Mouse (Mus musculus) skeletal muscle tissue, postnatal 0 days (tissue): ENCODE results near the gene Gm9745. TPM values are rescaled to one million over a fixed set of nuclear protein-coding genes. Genes with fewer than 3 reads are reported as not detected.

Source experiments
- microRNA-seq, 2 experiments: library from miRNA; unstranded; fragments of <30 nt; microRNA quantifications; one replicate each; pipeline ENCODE4; 2016
- polyA plus RNA-seq: library from polyadenylated mRNA; unstranded; fragments of >200 nt; fragmentation: Nextera tagmentation; extraction: Ambion mirVana; gene quantifications from 2 replicates; pipeline ENCODE4 v1.2.1, GENCODE M21; 2015

The Gm9745 gene
- not detected in 2 replicates for polyA plus RNA-seq

DNA sequence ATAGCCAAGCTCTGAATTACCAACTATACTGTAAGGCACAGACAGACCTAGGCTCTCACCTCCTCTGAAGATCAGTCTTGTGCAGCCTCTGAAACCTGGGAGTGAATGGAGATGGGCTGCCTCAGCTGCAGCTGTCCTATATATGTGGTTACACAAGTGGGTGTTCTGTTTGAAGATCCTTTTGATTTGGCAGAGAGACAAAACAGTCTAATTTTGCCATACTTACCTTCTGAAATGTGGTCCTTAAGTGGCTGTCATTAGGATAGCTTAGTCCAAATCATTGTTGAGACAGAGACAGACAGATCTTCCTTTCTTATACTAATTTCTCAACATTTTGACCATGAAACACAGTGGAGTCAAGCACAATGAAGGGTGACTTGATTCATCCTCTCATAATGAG is at the start of gene Gm9745:
Gm9745 (minus strand) TSS at position 101 of the 400 bp plus-strand sequence.

GRCm38 (mm10) chr13:8995990-8996786 is 48.2 kb upstream of the Gm9745 start, which contains the start of gene Gtpbp4:
Gene Gtpbp4, minus strand, starts transcription at chr13:8996083.

GRCm38 (mm10) chr13:8952563-8952962 is 4.5 kb upstream of the Gm9745 start, which contains the start of gene Idi2:
Gene Idi2, plus strand, starts transcription at chr13:8952863.

Small RNA genes within 50 kb of the gene (microRNA-seq; reads per million reads assigned to microRNA genes)
- gene Gm22750: 0 reads per million in 2 experiments

Other genes starting within 250 kb of the Gm9745 start
- 9.6 and 12.2 TPM in 2 replicates for gene Wdr37, start 76.3 kb downstream of the Gm9745 start, polyA plus RNA-seq
- gene Idi1, start 62.7 kb downstream of the Gm9745 start, polyA plus RNA-seq: 10.4 and 16.9 TPM in 2 replicates
- not detected in 2 replicates for gene Idi2, start 4.6 kb upstream of the Gm9745 start, polyA plus RNA-seq
- 40.4 and 42.1 TPM in 2 replicates for gene Gtpbp4, start 47.9 kb upstream of the Gm9745 start, polyA plus RNA-seq
- gene Larp4b, start 145.7 kb upstream of the Gm9745 start, polyA plus RNA-seq: 19.0 and 22.5 TPM in 2 replicates